Mouse (Mus musculus) liver, postnatal 0 days (tissue): ENCODE measurements around the gene Exoc3. TPM values are rescaled to one million over a fixed set of nuclear protein-coding genes. Genes with fewer than 3 reads are reported as not detected.

Source experiments
- ATAC-seq: fragments of 200-750 bp; cut with Nextera tagmentation; 2 replicates; pipeline ENCODE4 v1.8.0; 2017; ENCODE audit warnings: mild to moderate bottlenecking, moderate library complexity
- DNase-seq: peaks from one replicate; pipeline ENCODE4 v3.0.0-alpha.2; 2016
- H3K27ac ChIP-seq: fragments of 300-500 bp; sonication (generic); 2 replicates; pipeline ENCODE4 v1.5.1; 2014; ENCODE audit warnings: antibody characterized with exemption, moderate library complexity, mild to moderate bottlenecking, low read depth
- H3K27me3 ChIP-seq: fragments of 300-500 bp; sonication (generic); 2 replicates; pipeline ENCODE4 v1.6.1; 2014; ENCODE audit warnings: low read length, control low read depth, mixed read lengths; ENCODE audit not compliant: insufficient read depth
- H3K36me3 ChIP-seq: fragments of 300-500 bp; sonication (generic); replicated peaks from 2 replicates; pipeline ENCODE4 v1.6.1; 2014; ENCODE audit warnings: mild to moderate bottlenecking, control low read depth, low read length, moderate library complexity, mixed read lengths; ENCODE audit not compliant: insufficient read depth
- H3K4me1 ChIP-seq: fragments of 300-500 bp; sonication (generic); 2 replicates; pipeline ENCODE4 v1.6.1; 2014; ENCODE audit warnings: antibody characterized with exemption, mild to moderate bottlenecking, control low read depth; ENCODE audit not compliant: insufficient read depth
- H3K4me2 ChIP-seq: fragments of 300-500 bp; sonication (generic); 2 replicates; pipeline ENCODE4 v1.6.1; 2014; ENCODE audit warnings: low read depth, mild to moderate bottlenecking, low read length, moderate library complexity, mixed read lengths
- H3K4me3 ChIP-seq: fragments of 300-500 bp; sonication (generic); 2 replicates; pipeline ENCODE4 v1.5.1; 2014; ENCODE audit warnings: low read depth, low read length
- H3K9ac ChIP-seq: fragments of 300-500 bp; sonication (generic); replicated peaks from 2 replicates; pipeline ENCODE4 v1.6.1; 2014; ENCODE audit warnings: mild to moderate bottlenecking, moderate library complexity
- H3K9me3 ChIP-seq: fragments of 300-500 bp; sonication (generic); 2 replicates; pipeline ENCODE4 v1.6.1; 2016; ENCODE audit warnings: mild to moderate bottlenecking, control low read depth, low read length, mixed read lengths
- CTCF ChIP-seq: sonication (generic); IDR thresholded peaks from 2 replicates; pipeline ENCODE4 v1.5.1; 2016; ENCODE audit warnings: antibody characterized with exemption, low read depth
- EP300 ChIP-seq: IDR thresholded peaks from 2 replicates; pipeline ENCODE4 v1.6.1; 2016; ENCODE audit warnings: antibody characterized with exemption, low read depth, mild to moderate bottlenecking
- WGBS: fragments of 180-500 bp; shearing (Covaris S2); extraction: QIAGEN DNeasy Blood & Tissue Kit; methylation state at CpG from one replicate; pipeline ENCODE4 v1.1.7; 2014; ENCODE audit not compliant: insufficient replicate concordance; 5-methylcytosine and 5-hydroxymethylcytosine counted together
- polyA plus RNA-seq: library from polyadenylated mRNA; unstranded; fragments of >200 nt; fragmentation: Nextera tagmentation; extraction: Ambion mirVana; gene quantifications from 2 replicates; pipeline ENCODE4 v1.2.1, GENCODE M21; 2015

Exoc3 gene
- polyA plus RNA-seq, 1 experiment from 2014 or later = 19.6 TPM

DNA sequence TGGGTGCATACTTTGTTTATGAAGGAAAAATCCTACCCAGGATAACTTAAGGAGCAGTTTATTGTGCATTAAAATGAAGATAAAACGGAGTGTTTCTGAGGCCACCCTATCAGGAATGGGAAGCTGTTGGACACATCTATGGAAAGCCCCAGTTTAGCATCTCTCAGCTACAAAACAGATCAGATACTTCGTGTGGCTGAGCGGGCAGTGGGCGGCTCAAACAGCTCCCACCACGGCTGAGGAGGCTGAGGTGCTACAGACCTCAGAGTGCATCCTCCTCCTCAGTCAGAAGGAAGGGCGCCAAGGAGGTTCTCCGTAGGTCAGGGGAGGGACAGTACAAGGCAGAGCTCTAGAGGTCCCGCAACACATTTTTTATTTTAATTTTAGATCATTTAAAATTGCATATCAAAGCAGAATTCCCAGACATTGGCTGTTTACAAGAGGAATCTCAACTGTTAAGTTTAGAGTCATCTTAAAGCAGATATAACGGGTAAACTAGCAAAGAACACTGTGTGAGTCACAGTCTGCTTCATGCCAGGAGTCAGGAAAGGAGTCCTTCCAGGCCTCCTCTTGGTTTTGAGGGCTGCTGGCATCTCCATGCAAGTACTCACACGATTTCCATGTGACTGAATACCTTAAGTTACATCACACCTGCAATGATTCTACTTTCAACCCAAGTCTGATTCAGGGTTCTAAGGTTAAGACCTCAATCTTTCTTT, 38.9 kb downstream of the Exoc3 start:
- Histone ChIP-seq H3K27ac (no peak overlapping the region), H3K9me3 (no peaks in the 10 kb centered on the region), H3K9ac (no peak overlapping the region), H3K27me3 (no peaks in the 10 kb centered on the region), H3K4me2 (no peak overlapping the region), H3K4me1 (peaks cover 10% of the 10 kb centered on the region), H3K36me3 (peaks cover 29% of the 10 kb centered on the region), H3K4me3 (no peak overlapping the region)
- WGBS = 78% methylated on average over 10 of the region's 10 CpGs
- DNase-seq (no peak), ATAC-seq (no peak)
- TF ChIP-seq EP300 (no peak), CTCF (no peak)

DNA sequence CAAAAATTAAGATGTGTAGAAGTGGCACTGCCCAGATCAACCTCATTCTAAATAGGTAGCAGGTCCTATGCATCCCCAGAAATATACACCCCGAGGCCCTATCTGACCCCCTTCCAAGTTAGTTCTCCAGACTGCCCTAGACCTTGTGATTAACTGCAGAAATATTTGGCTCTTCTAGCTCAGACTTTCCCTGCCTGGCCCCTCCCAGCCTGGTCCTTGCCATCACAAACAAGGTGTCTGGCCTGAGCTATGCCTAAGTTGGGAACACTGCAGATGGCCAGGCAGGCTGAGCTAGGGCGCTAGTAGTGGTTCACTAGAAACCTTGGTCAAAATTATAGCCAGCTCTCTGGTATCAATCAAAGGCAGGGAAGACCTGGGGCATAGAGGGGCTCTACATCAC, 41.0 kb downstream of the Exoc3 start:
- TF ChIP-seq CTCF (no peak), EP300 (no peak)
- 69% methylated on average over 2 of the region's 2 CpGs for WGBS
- no peak overlapping the region for H3K4me3 ChIP-seq

DNA sequence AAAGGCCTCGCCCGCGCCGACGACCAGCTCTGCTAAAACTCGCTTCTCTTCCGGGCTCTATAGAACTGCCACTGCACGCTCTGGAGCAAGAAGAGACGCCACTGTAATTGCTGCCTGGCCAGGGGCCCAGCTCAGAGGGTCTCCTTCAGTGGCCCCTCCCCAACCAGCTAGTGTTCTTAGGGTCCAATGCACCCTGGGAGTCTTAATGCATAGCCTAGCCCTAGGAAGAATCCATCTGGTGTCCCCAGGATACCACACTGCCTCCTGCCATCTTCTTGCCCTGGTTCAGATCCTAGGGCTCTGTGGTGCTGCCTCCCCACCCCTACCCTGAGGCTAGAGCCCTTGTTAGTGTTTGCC, 41.5 kb downstream of the Exoc3 start:
- Histone ChIP-seq H3K4me1 (peaks cover 10% of the 10 kb centered on the region), H3K4me3 (peak overlapping the region; percentile 49), H3K27ac (no peak overlapping the region), H3K9me3 (no peaks in the 10 kb centered on the region), H3K27me3 (no peaks in the 10 kb centered on the region), H3K9ac (peak overlapping the region; percentile 58), H3K36me3 (peaks cover 9% of the 10 kb centered on the region; the same call in 1 of the 2 replicates), H3K4me2 (peak overlapping the region; percentile 82)
- WGBS = 15% methylated on average over 9 of the region's 9 CpGs
- no peak for DNase-seq
- TF ChIP-seq CTCF (no peak), EP300 (no peak)
- peak; percentile 18; the same call in 1 of the 2 replicates for ATAC-seq

More for the DNA sequence above, 41.0 kb downstream of the Exoc3 start:
- Histone ChIP-seq H3K9ac (no peak overlapping the region), H3K36me3 (peaks cover 10% of the 10 kb centered on the region; the same call in 1 of the 2 replicates), H3K4me2 (no peak overlapping the region), H3K27ac (no peak overlapping the region), H3K4me1 (peaks cover 10% of the 10 kb centered on the region), H3K27me3 (no peaks in the 10 kb centered on the region), H3K9me3 (no peaks in the 10 kb centered on the region)
- DNase-seq (no peak), ATAC-seq (no peak)

DNA sequence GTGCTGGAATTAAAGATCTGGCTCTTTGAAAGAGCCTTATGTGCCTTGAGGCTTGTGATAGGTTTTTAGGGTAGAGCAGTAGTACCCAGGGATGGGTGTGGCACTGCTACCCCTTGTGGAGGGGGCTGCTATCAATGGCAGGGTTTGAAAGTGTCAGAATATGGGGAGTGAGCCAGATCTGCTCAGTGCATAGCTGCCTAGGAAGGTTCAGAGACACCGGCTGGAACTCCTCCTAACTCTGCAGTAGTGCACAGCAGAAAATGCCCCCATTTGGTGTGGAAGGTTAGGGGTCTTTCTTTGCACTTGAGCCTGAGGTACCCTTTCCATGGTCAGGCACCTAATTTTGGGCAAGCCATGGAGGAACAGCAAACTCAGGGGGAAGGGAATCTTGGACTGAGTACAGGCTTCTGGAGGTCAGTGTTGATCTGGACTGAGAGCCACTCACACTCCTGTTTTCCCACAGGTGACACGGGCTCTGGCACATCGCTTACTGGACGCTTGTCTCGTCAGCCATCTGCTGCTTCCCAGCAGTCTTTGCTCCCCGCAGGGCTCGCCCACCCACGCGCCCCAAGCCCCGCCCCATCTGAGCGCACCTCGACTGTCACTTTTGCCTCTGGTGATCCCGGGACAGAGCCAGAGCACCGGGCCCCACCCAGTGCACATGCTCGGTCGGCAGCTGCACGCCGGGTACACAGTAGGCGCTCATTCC, 42.0 kb downstream of the Exoc3 start:
- Histone ChIP-seq H3K9ac (peak overlapping the region; percentile 58), H3K27me3 (no peaks in the 10 kb centered on the region), H3K27ac (no peak overlapping the region), H3K4me2 (peak overlapping the region; percentile 82), H3K36me3 (peaks cover 9% of the 10 kb centered on the region; the same call in 1 of the 2 replicates), H3K9me3 (no peaks in the 10 kb centered on the region), H3K4me3 (peak overlapping the region; percentile 49), H3K4me1 (peaks cover 10% of the 10 kb centered on the region)
- DNase-seq (peak; percentile 74), ATAC-seq (peak; percentile 93)
- 9% methylated on average over 19 of the region's 19 CpGs for WGBS
- TF ChIP-seq CTCF (no peak), EP300 (no peak)

DNA sequence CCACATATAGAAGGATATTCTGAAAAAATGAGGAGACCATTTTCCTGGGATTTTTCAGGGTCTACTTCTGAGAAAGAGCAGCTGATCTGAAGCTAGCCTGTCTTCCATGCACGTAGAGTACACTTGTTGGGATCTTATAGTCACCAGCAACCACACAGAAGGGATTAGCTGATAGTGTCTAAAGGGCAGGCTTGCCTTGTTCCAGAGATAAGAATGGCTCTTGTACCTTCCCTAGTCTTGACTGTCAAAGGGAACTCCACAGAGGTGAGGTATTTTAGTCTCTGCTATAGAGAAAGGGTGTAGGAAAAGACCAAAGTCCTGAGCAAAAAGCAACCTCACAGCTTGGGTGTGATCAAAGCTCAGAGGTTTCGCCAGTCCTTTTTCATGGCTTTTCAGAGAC, 61.2 kb downstream of the Exoc3 start:
- peak; percentile 55 for ATAC-seq

DNA sequence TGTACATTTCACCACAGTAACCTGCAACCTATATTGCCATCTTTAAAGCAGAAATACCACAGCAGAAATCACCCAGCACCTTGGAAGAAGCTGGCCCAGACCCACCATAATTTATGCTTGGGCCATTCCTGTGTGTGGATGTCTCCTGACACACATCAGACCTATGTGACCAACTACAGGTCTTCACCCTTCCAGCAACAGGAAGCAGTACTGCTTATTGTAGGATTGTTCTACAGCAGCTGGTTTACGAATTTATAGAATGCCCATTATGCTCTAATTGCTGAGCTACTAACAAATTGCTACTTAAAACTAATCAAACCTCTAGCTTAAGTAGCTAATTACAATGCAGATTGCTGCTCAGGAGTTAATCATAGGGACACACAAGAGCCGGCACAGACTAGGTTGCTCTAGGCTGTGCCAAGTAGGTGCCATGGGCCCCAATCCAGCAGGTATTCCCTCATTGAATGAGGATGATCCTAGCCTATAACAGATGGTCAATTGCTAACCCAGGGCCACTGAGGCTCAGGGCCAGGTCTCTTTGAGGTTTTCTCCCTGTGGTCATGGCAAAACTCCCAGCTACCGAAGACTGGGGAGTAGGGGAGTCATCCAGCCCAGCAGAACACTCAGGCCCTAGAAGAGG, 62.4 kb downstream of the Exoc3 start:
- no peaks in the 10 kb centered on the region for H3K36me3 ChIP-seq
- DNase-seq = no peak
- H3K27me3 ChIP-seq = no peaks in the 10 kb centered on the region
- no peaks in the 10 kb centered on the region for H3K4me1 ChIP-seq
- no peak for ATAC-seq
- H3K9me3 ChIP-seq = no peaks in the 10 kb centered on the region
- no peak overlapping the region for H3K27ac ChIP-seq
- WGBS = 81% methylated on average over 3 of the region's 3 CpGs
- H3K4me2 ChIP-seq = no peak overlapping the region
- no peak overlapping the region for H3K4me3 ChIP-seq
- H3K9ac ChIP-seq = no peak overlapping the region
- TF ChIP-seq CTCF (no peak), EP300 (no peak)

More for the DNA sequence above, 61.2 kb downstream of the Exoc3 start:
- Histone ChIP-seq H3K4me3 (no peak overlapping the region), H3K27ac (no peak overlapping the region), H3K27me3 (no peaks in the 10 kb centered on the region), H3K4me1 (no peaks in the 10 kb centered on the region), H3K36me3 (no peaks in the 10 kb centered on the region), H3K4me2 (no peak overlapping the region), H3K9ac (no peak overlapping the region), H3K9me3 (no peaks in the 10 kb centered on the region)
- TF ChIP-seq EP300 (no peak), CTCF (no peak)
- 71% methylated on average over 2 of the region's 2 CpGs for WGBS
- no peak for DNase-seq
